Mouse (Mus musculus) stomach, embryonic 16.5 days (tissue): ENCODE results near the gene Grasp. TPM values are rescaled to one million over a fixed set of nuclear protein-coding genes. Genes with fewer than 3 reads are reported as not detected.

Source experiments
- ATAC-seq: fragments of 200-750 bp; cut with Nextera tagmentation; 2 replicates; pipeline ENCODE4 v1.8.0; 2017; ENCODE audit warnings: moderate number of reproducible peaks, moderate TSS enrichment; ENCODE audit not compliant: insufficient read depth, low FRiP score
- H3K27ac ChIP-seq: fragments of 300-500 bp; sonication (generic); 2 replicates; pipeline ENCODE4 v1.5.1; 2014; ENCODE audit warnings: low read length
- H3K27me3 ChIP-seq: fragments of 300-500 bp; sonication (generic); 2 replicates; pipeline ENCODE4 v1.6.1; 2014; ENCODE audit warnings: low read length, control low read depth, mixed read lengths; ENCODE audit not compliant: control insufficient read depth, insufficient read depth
- H3K36me3 ChIP-seq: fragments of 300-500 bp; sonication (generic); 2 replicates; pipeline ENCODE4 v1.6.1; 2014; ENCODE audit warnings: low read length; ENCODE audit not compliant: control insufficient read depth, insufficient read depth
- H3K4me1 ChIP-seq: fragments of 300-500 bp; sonication (generic); 2 replicates; pipeline ENCODE4 v1.6.1; 2014; ENCODE audit warnings: low read length, control low read depth, mixed read lengths; ENCODE audit not compliant: control insufficient read depth, insufficient read depth
- H3K4me2 ChIP-seq: fragments of 300-500 bp; sonication (generic); 2 replicates; pipeline ENCODE4 v1.6.1; 2014; ENCODE audit warnings: low read depth, low read length, mixed read lengths
- H3K4me3 ChIP-seq: fragments of 300-500 bp; sonication (generic); replicated peaks from 2 replicates; pipeline ENCODE4 v1.5.1; 2014; ENCODE audit warnings: mild to moderate bottlenecking, low read length
- H3K9ac ChIP-seq: fragments of 300-500 bp; sonication (generic); 2 replicates; pipeline ENCODE4 v1.6.1; 2014; ENCODE audit warnings: low read length
- H3K9me3 ChIP-seq: fragments of 300-500 bp; sonication (generic); replicated peaks from 2 replicates; pipeline ENCODE4 v1.6.1; 2016; ENCODE audit warnings: low read length, control low read depth; ENCODE audit not compliant: control insufficient read depth
- WGBS: fragments of 180-500 bp; shearing (Covaris S2); extraction: QIAGEN DNeasy Blood & Tissue Kit; methylation state at CpG from one replicate; pipeline ENCODE4 v1.1.7; 2014; 5-methylcytosine and 5-hydroxymethylcytosine counted together
- polyA plus RNA-seq: library from polyadenylated mRNA; unstranded; fragments of >200 nt; fragmentation: Nextera tagmentation; extraction: Ambion mirVana; gene quantifications from 2 replicates; pipeline ENCODE4 v1.2.1, GENCODE M21; 2015

Gene Grasp
- polyA plus RNA-seq, 1 experiment from 2014 or later: 2.1 TPM

GRCm38 (mm10) chr15:101192260-101192640, 31.7 kb upstream of the Grasp start:
- H3K36me3 ChIP-seq: peaks cover 6% of the 10 kb centered on the region; the same call in 1 of the 2 replicates
- peaks cover 29% of the 10 kb centered on the region for H3K4me1 ChIP-seq
- H3K27me3 ChIP-seq: no peaks in the 10 kb centered on the region
- H3K9me3 ChIP-seq: no peaks in the 10 kb centered on the region
- no peak for ATAC-seq
- H3K4me2 ChIP-seq: no peak overlapping the region
- WGBS: 55% methylated on average over 7 of the region's 7 CpGs
- no peak overlapping the region for H3K4me3 ChIP-seq
- peak overlapping the region; percentile 21; the same call in 1 of the 2 replicates for H3K27ac ChIP-seq
- H3K9ac ChIP-seq: no peak overlapping the region; the same call in 1 of the 2 replicates

DNA sequence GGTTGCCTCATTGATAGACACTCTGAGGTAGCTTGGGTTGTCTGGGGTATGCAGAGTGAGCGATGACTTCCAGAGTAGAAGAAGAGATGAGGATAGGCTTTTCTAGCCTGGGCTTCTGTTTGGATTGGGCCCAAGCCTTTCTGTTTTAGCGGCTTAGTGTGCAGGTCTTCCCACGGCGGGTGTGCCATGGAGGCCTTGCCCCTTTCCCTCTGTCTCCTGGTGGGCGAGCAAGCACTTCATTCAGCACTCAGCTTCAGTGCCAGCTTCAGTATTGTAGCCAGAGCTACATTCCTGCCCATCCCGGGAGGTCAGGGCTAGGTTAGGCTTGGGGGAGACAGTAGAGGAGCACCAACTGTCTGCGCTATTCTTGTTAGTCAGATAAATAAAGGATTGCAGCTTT, 31.3 kb upstream of the Grasp start:
- Histone ChIP-seq H3K27me3 (no peaks in the 10 kb centered on the region), H3K36me3 (peaks cover 6% of the 10 kb centered on the region; the same call in 1 of the 2 replicates), H3K27ac (no peak overlapping the region), H3K4me1 (peaks cover 29% of the 10 kb centered on the region), H3K4me2 (no peak overlapping the region), H3K4me3 (no peak overlapping the region), H3K9me3 (no peaks in the 10 kb centered on the region), H3K9ac (no peak overlapping the region; the same call in 1 of the 2 replicates)
- WGBS: 78% methylated on average over 7 of the region's 7 CpGs
- ATAC-seq: no peak

- Histone ChIP-seq H3K4me3 (no peak overlapping the region), H3K4me1 (peaks cover 22% of the 10 kb centered on the region), H3K4me2 (no peak overlapping the region), H3K36me3 (peaks cover 13% of the 10 kb centered on the region; the same call in 1 of the 2 replicates), H3K27ac (no peak overlapping the region), H3K9me3 (no peaks in the 10 kb centered on the region), H3K27me3 (no peaks in the 10 kb centered on the region), H3K9ac (no peak overlapping the region)
- WGBS: 84% methylated on average over 6 of the region's 6 CpGs
- ATAC-seq: no peak
Observed at GRCm38 (mm10) chr15:101193971-101194370, 30.0 kb upstream of the Grasp start.

- no peaks in the 10 kb centered on the region for H3K27me3 ChIP-seq
- H3K4me3 ChIP-seq: no peak overlapping the region
- H3K36me3 ChIP-seq: peaks cover 20% of the 10 kb centered on the region; the same call in 1 of the 2 replicates
- no peaks in the 10 kb centered on the region for H3K9me3 ChIP-seq
- H3K9ac ChIP-seq: no peak overlapping the region
- no peak overlapping the region for H3K4me2 ChIP-seq
- ATAC-seq: peak; percentile 28; the same call in 1 of the 2 replicates
- peaks cover 22% of the 10 kb centered on the region for H3K4me1 ChIP-seq
- 72% methylated on average over 16 of the region's 16 CpGs for WGBS
- H3K27ac ChIP-seq: peak overlapping the region; percentile 8; the same call in 1 of the 2 replicates
Observed at GRCm38 (mm10) chr15:101194951-101195823, 28.8 kb upstream of the Grasp start.

DNA sequence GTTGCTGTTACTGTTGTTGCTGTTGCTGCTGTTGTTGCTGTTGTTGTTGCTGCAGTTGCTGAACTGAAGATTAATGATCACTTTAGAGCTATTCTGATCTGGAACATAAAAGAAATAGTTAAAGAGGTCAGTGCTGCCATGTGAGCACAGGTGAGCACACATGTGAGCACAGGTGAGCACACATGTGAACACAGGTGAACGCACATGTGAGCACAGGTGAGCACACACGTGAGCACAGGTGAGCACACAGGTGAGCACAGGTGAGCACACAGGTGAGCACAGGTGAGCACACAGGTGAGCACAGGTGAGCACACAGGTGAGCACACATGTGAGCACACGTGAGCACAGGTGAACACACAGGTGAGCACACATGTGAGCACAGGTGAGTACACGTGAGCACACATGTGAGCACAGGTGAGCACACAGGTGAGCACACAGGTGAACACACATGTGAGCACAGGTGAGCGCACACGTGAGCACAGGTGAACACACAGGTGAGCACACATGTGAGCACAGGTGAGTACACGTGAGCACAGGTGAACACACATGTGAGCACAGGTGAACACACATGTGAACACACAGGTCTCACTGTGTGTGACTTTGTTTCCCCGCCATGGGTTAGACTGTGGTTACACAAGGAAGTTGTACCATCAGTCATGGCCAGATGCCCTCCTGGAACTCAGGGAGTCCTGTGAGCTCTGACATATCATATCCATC, 27.8 kb upstream of the Grasp start:
- peak overlapping the region; percentile 8; the same call in 1 of the 2 replicates for H3K27ac ChIP-seq
- H3K9me3 ChIP-seq: 0 out of 2 replicates have a peak, but pooled peaks cover 3% of the 10 kb centered on the region
- 89% methylated on average over 8 of the region's 8 CpGs for WGBS
- H3K4me1 ChIP-seq: peaks cover 19% of the 10 kb centered on the region
- H3K27me3 ChIP-seq: no peaks in the 10 kb centered on the region
- H3K4me3 ChIP-seq: no peak overlapping the region
- ATAC-seq: no peak
- peaks cover 30% of the 10 kb centered on the region for H3K36me3 ChIP-seq
- no peak overlapping the region for H3K9ac ChIP-seq
- no peak overlapping the region for H3K4me2 ChIP-seq

DNA sequence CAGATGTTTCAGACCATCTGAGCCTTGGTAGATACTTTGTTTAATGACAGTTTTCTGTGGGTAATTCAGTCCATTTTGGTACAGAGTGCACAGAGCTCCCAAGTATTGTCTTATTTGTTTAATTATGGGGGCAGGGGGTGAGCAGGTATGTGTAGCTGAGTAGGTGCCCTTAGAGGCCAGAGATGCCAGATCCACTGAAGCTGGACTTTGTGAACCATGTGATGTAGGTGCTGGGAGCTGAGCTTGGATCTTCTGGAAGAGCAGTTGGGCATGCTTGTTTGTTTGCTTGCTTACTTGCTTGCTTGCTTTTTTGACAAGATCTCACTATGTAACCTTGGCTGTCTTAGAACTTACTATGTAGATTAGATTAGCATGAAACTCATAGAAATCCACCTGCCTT, 27.0 kb upstream of the Grasp start:
- peak overlapping the region; percentile 19; the same call in 1 of the 2 replicates for H3K27ac ChIP-seq
- ATAC-seq: no peak

GRCm38 (mm10) chr15:101197497-101198179, 26.4 kb upstream of the Grasp start:
- WGBS: 83% methylated on average over 15 of the region's 15 CpGs
- Histone ChIP-seq H3K36me3 (peaks cover 31% of the 10 kb centered on the region), H3K4me3 (no peak overlapping the region), H3K9ac (no peak overlapping the region), H3K27ac (no peak overlapping the region; the same call in 1 of the 2 replicates), H3K9me3 (0 out of 2 replicates have a peak, but pooled peaks cover 3% of the 10 kb centered on the region), H3K4me2 (no peak overlapping the region), H3K4me1 (0 out of 2 replicates have a peak, but pooled peaks cover 6% of the 10 kb centered on the region), H3K27me3 (no peaks in the 10 kb centered on the region)
- peak; percentile 24; the same call in 1 of the 2 replicates for ATAC-seq

More for the DNA sequence above, 27.0 kb upstream of the Grasp start:
- 0 out of 2 replicates have a peak, but pooled peaks cover 3% of the 10 kb centered on the region for H3K9me3 ChIP-seq
- H3K4me2 ChIP-seq: no peak overlapping the region
- H3K27me3 ChIP-seq: no peaks in the 10 kb centered on the region
- H3K36me3 ChIP-seq: peaks cover 31% of the 10 kb centered on the region
- H3K4me3 ChIP-seq: no peak overlapping the region
- H3K4me1 ChIP-seq: peaks cover 12% of the 10 kb centered on the region
- no peak overlapping the region for H3K9ac ChIP-seq

GRCm38 (mm10) chr15:101198218-101198617, 25.8 kb upstream of the Grasp start:
- Histone ChIP-seq H3K4me2 (no peak overlapping the region), H3K27ac (no peak overlapping the region), H3K36me3 (peaks cover 31% of the 10 kb centered on the region), H3K9ac (no peak overlapping the region), H3K27me3 (no peaks in the 10 kb centered on the region), H3K4me1 (0 out of 2 replicates have a peak, but pooled peaks cover 6% of the 10 kb centered on the region), H3K4me3 (no peak overlapping the region), H3K9me3 (0 out of 2 replicates have a peak, but pooled peaks cover 3% of the 10 kb centered on the region)
- ATAC-seq: peak; percentile 75
- 17% methylated on average over 3 of the region's 3 CpGs for WGBS
